Mouse (Mus musculus): ENCODE data around the gene Chchd6. TPM values are rescaled to one million over a fixed set of nuclear protein-coding genes. Genes with fewer than 3 reads are reported as not detected.

Gene Chchd6
- total and polyA plus RNA-seq, 3 experiments, result 4.7 to 15.8 (median 7.1) TPM

GRCm38 (mm10) chr6:89414126-89414525, 181.3 kb downstream of the Chchd6 start:
- no peak for DNase-seq (ENCODE audit: low spot score)
- H3K27me3 ChIP-seq (ENCODE audit: insufficient read depth, low read length), result no peaks in the 10 kb centered on the region
- no peaks in the 10 kb centered on the region for H3K9me3 ChIP-seq (replicated peaks)
- no peaks in the 10 kb centered on the region for H3K36me3 ChIP-seq (replicated peaks)
- no peak for TF ChIP-seq GATA2 (IDR thresholded peaks at IDR 0.05; ENCODE audit: borderline replicate concordance, low read depth, low read length)
- TF ChIP-seq TAL1 (conservative IDR thresholded peaks at IDR 0.05; ENCODE audit: low read depth, low read length), result no peak
- no peak for TF ChIP-seq POLR2AphosphoS5 (IDR thresholded peaks at IDR 0.05; ENCODE audit: insufficient replicate concordance, low read depth, low read length)
- no peak for TF ChIP-seq CTCF (IDR thresholded peaks at IDR 0.05; ENCODE audit: low read depth, low read length)
- TF ChIP-seq GATA1 (IDR thresholded peaks at IDR 0.05; ENCODE audit: borderline replicate concordance, low read length), result no peak
- H3K4me1 ChIP-seq (ENCODE audit: insufficient read depth, low read depth, low read length), result peaks cover 25% of the 10 kb centered on the region
- no peak overlapping the region for H3K4me3 ChIP-seq (ENCODE audit: low read depth, low read length)
- no peak for ATAC-seq (ENCODE audit: extremely low read depth, insufficient number of reproducible peaks, low FRiP score, poor library complexity, severe bottlenecking)

GRCm38 (mm10) chr6:89413481-89413884, 182.0 kb downstream of the Chchd6 start:
- TF ChIP-seq TAL1 (conservative IDR thresholded peaks at IDR 0.05; ENCODE audit: low read depth, low read length) (no peak), GATA2 (IDR thresholded peaks at IDR 0.05; ENCODE audit: borderline replicate concordance, low read depth, low read length) (no peak), CTCF (IDR thresholded peaks at IDR 0.05; ENCODE audit: low read depth, low read length) (no peak), GATA1 (IDR thresholded peaks at IDR 0.05; ENCODE audit: borderline replicate concordance, low read length) (no peak), POLR2AphosphoS5 (IDR thresholded peaks at IDR 0.05; ENCODE audit: insufficient replicate concordance, low read depth, low read length) (no peak)
- peak; percentile 34; the same call in 1 of the 2 replicates for ATAC-seq (ENCODE audit: extremely low read depth, insufficient number of reproducible peaks, low FRiP score, poor library complexity, severe bottlenecking)
- H3K4me1 ChIP-seq (ENCODE audit: insufficient read depth, low read depth, low read length), result peaks cover 25% of the 10 kb centered on the region

GRCm38 (mm10) chr6:89412562-89412961, 182.9 kb downstream of the Chchd6 start:
- ATAC-seq (ENCODE audit: extremely low read depth, insufficient number of reproducible peaks, low FRiP score, poor library complexity, severe bottlenecking), result no peak
- 0 out of 2 replicates have a peak, but pooled peaks cover 2% of the 10 kb centered on the region for H3K27me3 ChIP-seq (ENCODE audit: insufficient read depth, low read length)
- H3K36me3 ChIP-seq (replicated peaks), result no peaks in the 10 kb centered on the region

More at GRCm38 (mm10) chr6:89413481-89413884, 182.0 kb downstream of the Chchd6 start:
- H3K4me3 ChIP-seq (ENCODE audit: low read depth, low read length), result no peak overlapping the region
- DNase-seq (ENCODE audit: low spot score), result no peak
- H3K27me3 ChIP-seq (ENCODE audit: insufficient read depth, low read length), result no peaks in the 10 kb centered on the region
- no peaks in the 10 kb centered on the region for H3K36me3 ChIP-seq (replicated peaks)
- H3K9me3 ChIP-seq (replicated peaks), result no peaks in the 10 kb centered on the region

GRCm38 (mm10) chr6:89409041-89409440, 186.4 kb downstream of the Chchd6 start:
- TF ChIP-seq GATA2 (IDR thresholded peaks at IDR 0.05; ENCODE audit: borderline replicate concordance, low read depth, low read length) (no peak), GATA1 (IDR thresholded peaks at IDR 0.05; ENCODE audit: borderline replicate concordance, low read length) (no peak), TAL1 (conservative IDR thresholded peaks at IDR 0.05; ENCODE audit: low read depth, low read length) (no peak), POLR2AphosphoS5 (IDR thresholded peaks at IDR 0.05; ENCODE audit: insufficient replicate concordance, low read depth, low read length) (no peak), CTCF (IDR thresholded peaks at IDR 0.05; ENCODE audit: low read depth, low read length) (no peak)
- Histone ChIP-seq H3K9me3 (replicated peaks) (no peaks in the 10 kb centered on the region), H3K4me1 (ENCODE audit: insufficient read depth, low read depth, low read length) (peaks cover 17% of the 10 kb centered on the region)

More at GRCm38 (mm10) chr6:89412562-89412961, 182.9 kb downstream of the Chchd6 start:
- DNase-seq (ENCODE audit: low spot score), result no peak
- no peaks in the 10 kb centered on the region for H3K9me3 ChIP-seq (replicated peaks)
- no peak overlapping the region for H3K4me3 ChIP-seq (ENCODE audit: low read depth, low read length)
- TF ChIP-seq POLR2AphosphoS5 (IDR thresholded peaks at IDR 0.05; ENCODE audit: insufficient replicate concordance, low read depth, low read length) (no peak), GATA2 (IDR thresholded peaks at IDR 0.05; ENCODE audit: borderline replicate concordance, low read depth, low read length) (no peak), TAL1 (conservative IDR thresholded peaks at IDR 0.05; ENCODE audit: low read depth, low read length) (no peak), CTCF (IDR thresholded peaks at IDR 0.05; ENCODE audit: low read depth, low read length) (no peak), GATA1 (IDR thresholded peaks at IDR 0.05; ENCODE audit: borderline replicate concordance, low read length) (no peak)
- H3K4me1 ChIP-seq (ENCODE audit: insufficient read depth, low read depth, low read length), result peaks cover 25% of the 10 kb centered on the region

GRCm38 (mm10) chr6:89408259-89408658, 187.2 kb downstream of the Chchd6 start:
- no peak for ATAC-seq (ENCODE audit: extremely low read depth, insufficient number of reproducible peaks, low FRiP score, poor library complexity, severe bottlenecking)
- TF ChIP-seq POLR2AphosphoS5 (IDR thresholded peaks at IDR 0.05; ENCODE audit: insufficient replicate concordance, low read depth, low read length), result no peak
- TF ChIP-seq TAL1 (conservative IDR thresholded peaks at IDR 0.05; ENCODE audit: low read depth, low read length), result no peak
- no peak for TF ChIP-seq CTCF (IDR thresholded peaks at IDR 0.05; ENCODE audit: low read depth, low read length)
- no peak for TF ChIP-seq GATA1 (IDR thresholded peaks at IDR 0.05; ENCODE audit: borderline replicate concordance, low read length)
- no peak for TF ChIP-seq GATA2 (IDR thresholded peaks at IDR 0.05; ENCODE audit: borderline replicate concordance, low read depth, low read length)
- no peak overlapping the region for H3K4me3 ChIP-seq (ENCODE audit: low read depth, low read length)
- DNase-seq (ENCODE audit: low spot score), result no peak
- peaks cover 5% of the 10 kb centered on the region for H3K27me3 ChIP-seq (ENCODE audit: insufficient read depth, low read length)
- H3K9me3 ChIP-seq (replicated peaks), result no peaks in the 10 kb centered on the region
- peaks cover 10% of the 10 kb centered on the region for H3K4me1 ChIP-seq (ENCODE audit: insufficient read depth, low read depth, low read length)
- no peaks in the 10 kb centered on the region for H3K36me3 ChIP-seq (replicated peaks)

More at GRCm38 (mm10) chr6:89409041-89409440, 186.4 kb downstream of the Chchd6 start:
- DNase-seq (ENCODE audit: low spot score), result no peak
- no peak for ATAC-seq (ENCODE audit: extremely low read depth, insufficient number of reproducible peaks, low FRiP score, poor library complexity, severe bottlenecking)
- peaks cover 5% of the 10 kb centered on the region for H3K27me3 ChIP-seq (ENCODE audit: insufficient read depth, low read length)
- no peaks in the 10 kb centered on the region for H3K36me3 ChIP-seq (replicated peaks)
- H3K4me3 ChIP-seq (ENCODE audit: low read depth, low read length), result no peak overlapping the region

GRCm38 (mm10) chr6:89407247-89407889, 188.1 kb downstream of the Chchd6 start:
- no peak overlapping the region for H3K4me3 ChIP-seq (ENCODE audit: low read depth, low read length)
- peaks cover 3% of the 10 kb centered on the region; the same call in 1 of the 2 replicates for H3K4me1 ChIP-seq (ENCODE audit: insufficient read depth, low read depth, low read length)
- DNase-seq (ENCODE audit: low spot score), result no peak
- ATAC-seq (ENCODE audit: extremely low read depth, insufficient number of reproducible peaks, low FRiP score, poor library complexity, severe bottlenecking), result no peak
- H3K36me3 ChIP-seq (replicated peaks), result no peaks in the 10 kb centered on the region
- no peak for TF ChIP-seq POLR2AphosphoS5 (IDR thresholded peaks at IDR 0.05; ENCODE audit: insufficient replicate concordance, low read depth, low read length)
- TF ChIP-seq TAL1 (conservative IDR thresholded peaks at IDR 0.05; ENCODE audit: low read depth, low read length), result no peak
- TF ChIP-seq CTCF (IDR thresholded peaks at IDR 0.05; ENCODE audit: low read depth, low read length), result no peak
- no peak for TF ChIP-seq GATA2 (IDR thresholded peaks at IDR 0.05; ENCODE audit: borderline replicate concordance, low read depth, low read length)
- no peak for TF ChIP-seq GATA1 (IDR thresholded peaks at IDR 0.05; ENCODE audit: borderline replicate concordance, low read length)
- peaks cover 5% of the 10 kb centered on the region for H3K27me3 ChIP-seq (ENCODE audit: insufficient read depth, low read length)
- H3K9me3 ChIP-seq (replicated peaks), result no peaks in the 10 kb centered on the region

Measured in G1E (cell line).